Mouse (Mus musculus) myocyte (in vitro differentiated cells): Measurements from ENCODE around the gene Fancd2.

Experiments
- E2F4 ChIP-seq: IDR thresholded peaks from one replicate; pipeline ENCODE4 v1.6.1; 2011; ENCODE audit warnings: mild to moderate bottlenecking, control low read depth, moderate library complexity; ENCODE audit not compliant: insufficient read depth
- MAX ChIP-seq: IDR thresholded peaks from one replicate; pipeline ENCODE4 v1.6.1; 2011; ENCODE audit warnings: low read depth, mild to moderate bottlenecking, control low read depth
- MYOD1 ChIP-seq, 3 experiments: IDR thresholded peaks; one replicate each; pipeline ENCODE4 v1.6.1; 2011; ENCODE audit warnings: control low read depth in 2 of 3, low read depth in 2 of 3, mild to moderate bottlenecking in 2 of 3, moderate library complexity in 1 of 3; ENCODE audit not compliant: insufficient read length in 2 of 3, control insufficient read depth in 1 of 3
- POLR2A ChIP-seq: IDR thresholded peaks from one replicate; pipeline ENCODE4 v1.6.1; 2011; ENCODE audit warnings: low read depth, mild to moderate bottlenecking, control low read depth, moderate library complexity; ENCODE audit not compliant: insufficient read length
- SRF ChIP-seq: IDR thresholded peaks from one replicate; pipeline ENCODE4 v1.6.1; 2011; ENCODE audit warnings: low read depth; ENCODE audit not compliant: control insufficient read depth, insufficient read length

DNA sequence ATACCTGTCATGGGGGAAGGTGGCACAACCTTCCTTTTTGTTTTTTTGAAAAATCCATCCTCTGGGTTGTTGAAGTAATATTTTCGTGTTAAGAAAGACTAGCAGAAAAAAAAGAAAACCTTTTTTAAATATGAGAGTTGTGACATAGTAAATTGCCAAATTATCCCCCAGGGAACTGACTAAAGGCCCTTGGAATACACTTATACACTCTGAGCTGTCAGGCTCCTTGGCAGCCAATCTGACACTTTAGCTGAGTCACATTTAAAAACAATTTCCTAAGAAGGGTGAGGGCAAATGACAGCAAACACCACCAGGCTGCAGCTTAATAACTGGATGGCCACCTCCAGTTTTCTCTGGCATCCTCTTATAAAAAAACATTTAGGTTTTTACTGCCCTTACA is 9.2 kb upstream of the Fancd2 start:
- TF ChIP-seq E2F4 (no peak), MYOD1 (IDR thresholded peaks at IDR 0.05; ENCODE audit: control insufficient read depth in 1 of 3, insufficient read length in 2 of 3, low read depth in 2 of 3) (no peak), POLR2A (no peak), SRF (no peak), MAX (no peak)
